Mouse (Mus musculus) erythroblast, embryonic 14.5 days (primary cell): ENCODE data around the gene Cntn3. TPM values are rescaled to one million over a fixed set of nuclear protein-coding genes. Genes with fewer than 3 reads are reported as not detected.

Experiments
- H3K27me3 ChIP-seq: 2 replicates; pipeline ENCODE4 v1.6.1; 2012; ENCODE audit warnings: inconsistent platforms; ENCODE audit not compliant: control insufficient read depth
- H3K36me3 ChIP-seq: 2 replicates; pipeline ENCODE4 v1.6.1; 2012; ENCODE audit warnings: mild to moderate bottlenecking, inconsistent platforms; ENCODE audit not compliant: control insufficient read depth
- H3K4me1 ChIP-seq: 2 replicates; pipeline ENCODE4 v1.6.1; 2012; ENCODE audit warnings: inconsistent platforms; ENCODE audit not compliant: control insufficient read depth
- H3K4me3 ChIP-seq: replicated peaks from 2 replicates; pipeline ENCODE3; 2012; ENCODE audit warnings: moderate library complexity, mild to moderate bottlenecking, inconsistent platforms
- H3K9me3 ChIP-seq: 2 replicates; pipeline ENCODE4 v1.6.1; 2012; ENCODE audit warnings: low read length, inconsistent platforms, mixed read lengths; ENCODE audit not compliant: control insufficient read depth
- GATA1 ChIP-seq: IDR thresholded peaks from 2 replicates; pipeline ENCODE4 v1.6.1; 2012; ENCODE audit warnings: low read length, inconsistent platforms, mixed read lengths
- TAL1 ChIP-seq: IDR thresholded peaks from 3 replicates; pipeline ENCODE4 v1.6.1; 2012; ENCODE audit warnings: low read length, inconsistent platforms, mixed read lengths
- polyA plus RNA-seq: library from polyadenylated mRNA; stranded (reverse); fragments of >175 nt; gene quantifications from 2 replicates; pipeline ENCODE4 v1.2.3, GENCODE M21; 2012

Gene Cntn3
- polyA plus RNA-seq, 1 experiment: 0.02 TPM

DNA sequence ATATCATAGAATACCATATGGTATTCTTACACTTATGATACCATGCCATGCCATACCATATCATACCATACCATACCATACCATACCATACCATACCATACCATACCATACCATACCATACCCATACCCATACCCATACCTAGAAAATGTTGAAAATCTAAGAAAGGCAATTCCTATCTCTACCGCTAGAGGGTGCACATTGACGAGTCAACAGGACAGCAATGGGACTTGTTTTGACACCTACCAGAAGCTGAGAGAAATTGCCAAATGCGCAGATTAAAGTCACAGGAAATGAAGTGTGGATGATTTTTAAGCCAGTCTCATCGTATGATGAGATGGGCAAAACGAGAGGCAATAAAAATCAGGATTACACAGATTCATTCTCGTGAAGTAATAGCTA lies 402.0 kb downstream of the Cntn3 start:
- Histone ChIP-seq H3K4me3 (no peak overlapping the region), H3K4me1 (no peaks in the 10 kb centered on the region), H3K36me3 (no peaks in the 10 kb centered on the region), H3K9me3 (no peaks in the 10 kb centered on the region; the same call in 1 of the 2 replicates), H3K27me3 (no peaks in the 10 kb centered on the region)
- no peak for TF ChIP-seq GATA1
- no peak for TF ChIP-seq TAL1

- H3K27me3 ChIP-seq: no peaks in the 10 kb centered on the region
- TF ChIP-seq TAL1: no peak
- TF ChIP-seq GATA1: no peak
- no peak overlapping the region for H3K4me3 ChIP-seq
- H3K4me1 ChIP-seq: no peaks in the 10 kb centered on the region
- peaks cover 2% of the 10 kb centered on the region; the same call in 1 of the 2 replicates for H3K9me3 ChIP-seq
- H3K36me3 ChIP-seq: no peaks in the 10 kb centered on the region
These were observed 411.7 kb downstream of the Cntn3 start for GRCm38 (mm10) chr6:102161186-102161585.

GRCm38 (mm10) chr6:102121676-102122075 lies 451.2 kb downstream of the Cntn3 start:
- no peak for TF ChIP-seq GATA1
- TF ChIP-seq TAL1: no peak
- no peaks in the 10 kb centered on the region for H3K4me1 ChIP-seq
- H3K9me3 ChIP-seq: no peaks in the 10 kb centered on the region
- no peaks in the 10 kb centered on the region for H3K36me3 ChIP-seq
- no peaks in the 10 kb centered on the region for H3K27me3 ChIP-seq
- H3K4me3 ChIP-seq: no peak overlapping the region

- Histone ChIP-seq H3K4me3 (no peak overlapping the region), H3K36me3 (no peaks in the 10 kb centered on the region), H3K4me1 (no peaks in the 10 kb centered on the region), H3K27me3 (no peaks in the 10 kb centered on the region), H3K9me3 (no peaks in the 10 kb centered on the region)
- TF ChIP-seq GATA1 (no peak), TAL1 (no peak)
These were observed 452.9 kb downstream of the Cntn3 start for GRCm38 (mm10) chr6:102120003-102120402.

GRCm38 (mm10) chr6:102113629-102114028 lies 459.3 kb downstream of the Cntn3 start:
- Histone ChIP-seq H3K27me3 (no peaks in the 10 kb centered on the region), H3K4me1 (no peaks in the 10 kb centered on the region), H3K36me3 (no peaks in the 10 kb centered on the region), H3K9me3 (no peaks in the 10 kb centered on the region; the same call in 1 of the 2 replicates), H3K4me3 (no peak overlapping the region)
- no peak for TF ChIP-seq GATA1
- TF ChIP-seq TAL1: no peak
